Mouse (Mus musculus) neural tube, embryonic 11.5 days (tissue): ENCODE data around the gene Dhrs2. TPM values are rescaled to one million over a fixed set of nuclear protein-coding genes. Genes with fewer than 3 reads are reported as not detected.

ENCODE experiments used
- ATAC-seq: fragments of 200-750 bp; cut with Nextera tagmentation; 2 replicates; pipeline ENCODE4 v1.8.0; 2017; ENCODE audit warnings: moderate number of reproducible peaks, mild to moderate bottlenecking, moderate TSS enrichment, moderate library complexity; ENCODE audit not compliant: insufficient read depth, low FRiP score, low TSS enrichment
- DNase-seq: peaks from one replicate; pipeline ENCODE4 v3.0.0-alpha.2; 2015; ENCODE audit warnings: low spot score
- H3K27ac ChIP-seq: fragments of 300-500 bp; sonication (generic); 2 replicates; pipeline ENCODE4 v1.5.1; 2014; ENCODE audit warnings: low read depth, mild to moderate bottlenecking, low read length
- H3K27me3 ChIP-seq: fragments of 300-500 bp; sonication (generic); 2 replicates; pipeline ENCODE4 v1.6.1; 2014; ENCODE audit warnings: mild to moderate bottlenecking, low read length, mixed read lengths; ENCODE audit not compliant: control insufficient read depth, insufficient read depth
- H3K36me3 ChIP-seq: fragments of 300-500 bp; sonication (generic); 2 replicates; pipeline ENCODE4 v1.6.1; 2014; ENCODE audit warnings: mild to moderate bottlenecking, low read length, moderate library complexity, mixed read lengths; ENCODE audit not compliant: control insufficient read depth, insufficient read depth
- H3K4me1 ChIP-seq: fragments of 300-500 bp; sonication (generic); 2 replicates; pipeline ENCODE4 v1.6.1; 2014; ENCODE audit warnings: low read length, mixed read lengths; ENCODE audit not compliant: control insufficient read depth, insufficient read depth
- H3K4me2 ChIP-seq: fragments of 300-500 bp; sonication (generic); 2 replicates; pipeline ENCODE4 v1.6.1; 2014; ENCODE audit warnings: low read depth, mild to moderate bottlenecking, moderate library complexity
- H3K4me3 ChIP-seq: fragments of 300-500 bp; sonication (generic); 2 replicates; pipeline ENCODE4 v1.5.1; 2014; ENCODE audit warnings: low read depth, low read length
- H3K9ac ChIP-seq: fragments of 300-500 bp; sonication (generic); 2 replicates; pipeline ENCODE4 v1.6.1; 2014; ENCODE audit warnings: mild to moderate bottlenecking, low read length
- H3K9me3 ChIP-seq: fragments of 300-500 bp; sonication (generic); 2 replicates; pipeline ENCODE4 v1.6.1; 2016; ENCODE audit warnings: low read length; ENCODE audit not compliant: control insufficient read depth
- WGBS: fragments of 180-500 bp; shearing (Covaris S2); extraction: QIAGEN DNeasy Blood & Tissue Kit; methylation state at CpG from one replicate; pipeline ENCODE4 v1.1.7; 2014; 5-methylcytosine and 5-hydroxymethylcytosine counted together
- polyA plus RNA-seq: library from polyadenylated mRNA; unstranded; fragments of >200 nt; fragmentation: Nextera tagmentation; extraction: Ambion mirVana; gene quantifications from 2 replicates; pipeline ENCODE4 v1.2.1, GENCODE M21; 2014

Dhrs2 gene
- polyA plus RNA-seq, 1 experiment from 2014 or later: not detected

GRCm38 (mm10) chr14:55193876-55194635 lies 27.8 kb upstream of the Dhrs2 start:
- Histone ChIP-seq H3K27me3 (no peaks in the 10 kb centered on the region), H3K27ac (no peak overlapping the region), H3K9ac (no peak overlapping the region), H3K4me3 (no peak overlapping the region), H3K4me1 (peaks cover 5% of the 10 kb centered on the region), H3K9me3 (no peaks in the 10 kb centered on the region), H3K4me2 (0 out of 2 replicates have a peak overlapping the region, but pooled peaks have one; percentile 14), H3K36me3 (no peaks in the 10 kb centered on the region)
- ATAC-seq: no peak
- DNase-seq: peak; percentile 65
- 52% methylated on average over 14 of the region's 14 CpGs for WGBS

GRCm38 (mm10) chr14:55194786-55195185 lies 27.0 kb upstream of the Dhrs2 start:
- Histone ChIP-seq H3K4me3 (no peak overlapping the region), H3K9me3 (no peaks in the 10 kb centered on the region), H3K4me2 (no peak overlapping the region), H3K9ac (no peak overlapping the region), H3K27ac (no peak overlapping the region), H3K36me3 (no peaks in the 10 kb centered on the region), H3K27me3 (no peaks in the 10 kb centered on the region), H3K4me1 (no peaks in the 10 kb centered on the region; the same call in 1 of the 2 replicates)
- no peak for ATAC-seq
- no peak for DNase-seq
- 41% methylated on average over 6 of the region's 6 CpGs for WGBS

- no peaks in the 10 kb centered on the region for H3K36me3 ChIP-seq
- no peak for DNase-seq
- no peaks in the 10 kb centered on the region for H3K9me3 ChIP-seq
- H3K27ac ChIP-seq: no peak overlapping the region
- no peak overlapping the region for H3K4me2 ChIP-seq
- 68% methylated on average over 2 of the region's 2 CpGs for WGBS
- no peaks in the 10 kb centered on the region; the same call in 1 of the 2 replicates for H3K4me1 ChIP-seq
- no peak overlapping the region for H3K4me3 ChIP-seq
- ATAC-seq: no peak
- no peaks in the 10 kb centered on the region for H3K27me3 ChIP-seq
- no peak overlapping the region for H3K9ac ChIP-seq
Measured at GRCm38 (mm10) chr14:55197121-55197520, 24.7 kb upstream of the Dhrs2 start.

GRCm38 (mm10) chr14:55198187-55198586 lies 23.6 kb upstream of the Dhrs2 start:
- no peak overlapping the region for H3K4me3 ChIP-seq

GRCm38 (mm10) chr14:55204544-55204943 lies 17.3 kb upstream of the Dhrs2 start:
- Histone ChIP-seq H3K4me2 (no peak overlapping the region), H3K36me3 (no peaks in the 10 kb centered on the region), H3K9ac (no peak overlapping the region), H3K4me1 (no peaks in the 10 kb centered on the region), H3K27me3 (no peaks in the 10 kb centered on the region), H3K4me3 (no peak overlapping the region), H3K9me3 (no peaks in the 10 kb centered on the region), H3K27ac (no peak overlapping the region)
- ATAC-seq (no peak), DNase-seq (no peak)
- 81% methylated on average over 3 of the region's 3 CpGs for WGBS

More at GRCm38 (mm10) chr14:55198187-55198586, 23.6 kb upstream of the Dhrs2 start:
- Histone ChIP-seq H3K27ac (no peak overlapping the region), H3K9ac (no peak overlapping the region), H3K9me3 (no peaks in the 10 kb centered on the region), H3K27me3 (no peaks in the 10 kb centered on the region), H3K4me2 (no peak overlapping the region), H3K36me3 (no peaks in the 10 kb centered on the region), H3K4me1 (no peaks in the 10 kb centered on the region; the same call in 1 of the 2 replicates)
- WGBS: 92% methylated on average over 2 of the region's 2 CpGs
- no peak for DNase-seq
- ATAC-seq: no peak

- WGBS: 50% methylated on average over 3 of the region's 3 CpGs
- ATAC-seq: peak; percentile 68
- Histone ChIP-seq H3K27me3 (no peaks in the 10 kb centered on the region), H3K4me2 (no peak overlapping the region), H3K9me3 (no peaks in the 10 kb centered on the region), H3K4me1 (no peaks in the 10 kb centered on the region), H3K36me3 (no peaks in the 10 kb centered on the region), H3K9ac (no peak overlapping the region), H3K4me3 (no peak overlapping the region), H3K27ac (no peak overlapping the region)
- peak; percentile 42 for DNase-seq
Measured at GRCm38 (mm10) chr14:55205045-55205750, 16.6 kb upstream of the Dhrs2 start.

- Histone ChIP-seq H3K4me2 (no peak overlapping the region), H3K9me3 (no peaks in the 10 kb centered on the region), H3K4me1 (no peaks in the 10 kb centered on the region), H3K9ac (no peak overlapping the region), H3K27ac (no peak overlapping the region), H3K36me3 (no peaks in the 10 kb centered on the region), H3K27me3 (no peaks in the 10 kb centered on the region), H3K4me3 (no peak overlapping the region)
- no peak for ATAC-seq
- WGBS: 79% methylated on average over 2 of the region's 2 CpGs
- DNase-seq: no peak
Measured at GRCm38 (mm10) chr14:55208306-55208705, 13.5 kb upstream of the Dhrs2 start.

- Histone ChIP-seq H3K4me2 (no peak overlapping the region), H3K27ac (no peak overlapping the region), H3K9ac (no peak overlapping the region), H3K27me3 (no peaks in the 10 kb centered on the region), H3K9me3 (no peaks in the 10 kb centered on the region), H3K4me3 (no peak overlapping the region), H3K4me1 (no peaks in the 10 kb centered on the region), H3K36me3 (no peaks in the 10 kb centered on the region)
- WGBS: 94% methylated on average over 3 of the region's 3 CpGs
- DNase-seq: no peak
- no peak for ATAC-seq
Measured at GRCm38 (mm10) chr14:55213621-55214020, 8.2 kb upstream of the Dhrs2 start.

- no peak overlapping the region for H3K27ac ChIP-seq
- H3K9me3 ChIP-seq: no peaks in the 10 kb centered on the region
- no peak overlapping the region for H3K9ac ChIP-seq
- 66% methylated on average over 4 of the region's 4 CpGs for WGBS
- no peak overlapping the region for H3K4me3 ChIP-seq
- H3K27me3 ChIP-seq: no peaks in the 10 kb centered on the region
- H3K4me2 ChIP-seq: no peak overlapping the region
- ATAC-seq: no peak
- no peaks in the 10 kb centered on the region for H3K4me1 ChIP-seq
- no peaks in the 10 kb centered on the region for H3K36me3 ChIP-seq
- peak; percentile 22 for DNase-seq
Measured at GRCm38 (mm10) chr14:55214507-55214906, 7.3 kb upstream of the Dhrs2 start.
